Mouse (Mus musculus) kidney, adult 2 months (tissue): ENCODE data around the gene Cebpb.

Source experiments
- CTCF ChIP-seq: fragments of 200-500 bp; conservative IDR thresholded peaks from 2 replicates; pipeline ENCODE4 v1.5.1; 2011; ENCODE audit warnings: low read depth, mild to moderate bottlenecking, control low read depth, low read length, moderate library complexity, mixed read lengths; ENCODE audit not compliant: insufficient read depth, insufficient read length
- POLR2A ChIP-seq: fragments of 200-500 bp; IDR thresholded peaks from one replicate; pipeline ENCODE4 v1.6.1; 2011; ENCODE audit warnings: low read depth, low read length, control low read depth

- TF ChIP-seq POLR2A (no peak), CTCF (no peak)
These were observed 30.8 kb downstream of the Cebpb start for GRCm38 (mm10) chr2:167719520-167719919.
